Mouse (Mus musculus): ENCODE results near the gene Tiprl.

Gene Tiprl

DNA sequence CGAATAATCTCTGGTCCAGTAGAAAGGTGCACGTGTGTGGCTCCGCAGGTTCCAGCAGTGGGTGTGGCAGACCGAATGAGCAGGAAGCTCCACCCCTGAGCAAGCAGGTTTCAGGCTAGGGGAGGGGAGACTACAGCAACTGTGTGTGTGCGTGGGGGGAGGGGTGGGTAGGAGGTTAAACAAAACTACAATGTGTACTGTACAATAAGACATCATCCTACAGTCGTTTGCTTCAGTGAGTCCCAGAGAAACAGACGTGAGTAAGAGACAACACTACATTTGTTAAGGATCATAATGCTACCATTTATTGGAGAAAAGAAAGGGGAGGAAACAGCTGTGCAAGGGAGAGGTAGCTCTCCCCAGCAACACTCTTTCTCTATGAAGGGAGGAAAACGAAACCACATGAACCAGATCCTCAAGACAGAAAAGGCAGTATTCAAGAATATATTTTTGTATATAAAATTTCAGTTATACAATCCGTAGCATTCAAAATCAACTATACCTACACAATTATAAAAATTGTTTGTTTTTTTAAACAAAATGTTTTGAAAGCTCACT is 62.7 kb downstream of the Tiprl start:
- no peak for DNase-seq

GRCm38 (mm10) chr1:165171277-165171676 is 65.5 kb downstream of the Tiprl start:
- DNase-seq = no peak

DNA sequence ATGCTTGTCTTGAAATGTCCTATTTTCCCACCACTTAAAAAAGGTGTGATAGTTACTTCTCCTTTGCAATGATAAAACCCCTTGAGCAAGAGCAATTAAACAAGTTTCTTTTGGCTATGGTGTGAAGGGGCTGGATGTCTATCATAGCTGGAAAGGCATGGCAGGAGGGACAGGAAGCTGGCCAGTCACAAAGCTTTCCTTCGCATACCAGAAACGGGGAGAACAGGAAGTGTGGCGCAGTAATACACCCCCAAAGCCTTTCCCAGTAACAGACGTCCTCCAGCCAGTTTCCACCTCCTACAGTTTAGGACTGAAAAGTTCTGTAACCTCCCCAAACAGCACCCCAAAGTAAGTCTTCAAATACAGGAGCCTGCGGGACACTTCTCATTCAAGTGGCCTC is 66.6 kb downstream of the Tiprl start:
- no peak for DNase-seq

DNA sequence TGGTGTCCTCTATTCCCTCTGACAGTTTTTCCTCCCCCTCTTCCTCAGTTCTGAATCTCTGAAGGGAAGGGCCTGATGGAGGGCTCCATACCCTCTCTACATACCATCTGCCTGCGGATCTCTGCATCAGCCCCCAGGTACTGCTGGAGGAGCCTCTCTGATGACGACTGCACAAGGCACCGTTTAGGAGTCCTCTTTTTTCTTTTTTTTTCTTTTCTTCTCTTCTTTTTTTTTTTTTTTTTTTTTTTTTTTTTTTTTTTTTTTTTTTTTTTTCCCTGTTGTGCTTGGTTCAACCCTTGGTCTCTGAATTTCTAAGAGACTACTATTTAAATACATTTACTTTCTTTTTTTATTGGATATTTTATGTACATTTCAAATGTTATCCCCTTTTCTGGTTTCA is 67.3 kb downstream of the Tiprl start:
- no peak for DNase-seq

- DNase-seq = no peak
Measured at GRCm38 (mm10) chr1:165164920-165165319, 71.9 kb downstream of the Tiprl start.
